Mouse (Mus musculus): ENCODE data around the gene Tpst1.

- TF ChIP-seq POLR2A (IDR thresholded peaks at IDR 0.05; ENCODE audit: borderline replicate concordance, extremely low read depth, insufficient read depth, insufficient read length, poor library complexity, severe bottlenecking) (no peak), CTCF (IDR thresholded peaks at IDR 0.05; ENCODE audit: borderline replicate concordance, extremely low read depth, insufficient read depth, insufficient read length) (no peak)
Observed at GRCm38 (mm10) chr5:130078096-130078833, 5.1 kb downstream of the Tpst1 start.
